Mouse (Mus musculus) embryonic facial prominence, embryonic 14.5 days (tissue): ENCODE data around the gene Klhl29. TPM values are rescaled to one million over a fixed set of nuclear protein-coding genes. Genes with fewer than 3 reads are reported as not detected.
A peak's percentile ranks its signal among the peaks of the same experiment; 100 is the strongest.

Source experiments
- ATAC-seq: fragments of 200-750 bp; cut with Nextera tagmentation; 2 replicates; pipeline ENCODE4 v1.8.0; 2017; ENCODE audit warnings: low read depth, moderate number of reproducible peaks, moderate TSS enrichment
- DNase-seq: peaks from one replicate; pipeline ENCODE4 v3.0.0-alpha.2; 2015; ENCODE audit warnings: low spot score
- H3K27ac ChIP-seq: fragments of 300-500 bp; sonication (generic); replicated peaks from 2 replicates; pipeline ENCODE4 v1.5.1; 2014; ENCODE audit warnings: low read depth, mild to moderate bottlenecking, low read length, moderate library complexity
- H3K27me3 ChIP-seq: fragments of 300-500 bp; sonication (generic); replicated peaks from 2 replicates; pipeline ENCODE4 v1.6.1; 2014; ENCODE audit warnings: low read length; ENCODE audit not compliant: control insufficient read depth, insufficient read depth
- H3K36me3 ChIP-seq: fragments of 300-500 bp; sonication (generic); 2 replicates; pipeline ENCODE4 v1.6.1; 2014; ENCODE audit warnings: low read length, mixed read lengths; ENCODE audit not compliant: control insufficient read depth, insufficient read depth
- H3K4me1 ChIP-seq: fragments of 300-500 bp; sonication (generic); 2 replicates; pipeline ENCODE4 v1.6.1; 2014; ENCODE audit warnings: antibody characterized with exemption, low read length; ENCODE audit not compliant: control insufficient read depth, insufficient read depth
- H3K4me2 ChIP-seq: fragments of 300-500 bp; sonication (generic); 2 replicates; pipeline ENCODE4 v1.6.1; 2014; ENCODE audit warnings: low read depth, mild to moderate bottlenecking, low read length, moderate library complexity, mixed read lengths
- H3K4me3 ChIP-seq: fragments of 300-500 bp; sonication (generic); 2 replicates; pipeline ENCODE4 v1.5.1; 2014; ENCODE audit warnings: low read depth, mild to moderate bottlenecking, low read length
- H3K9ac ChIP-seq: fragments of 300-500 bp; sonication (generic); 2 replicates; pipeline ENCODE4 v1.6.1; 2014; ENCODE audit warnings: low read depth, mild to moderate bottlenecking, low read length, moderate library complexity, mixed read lengths
- H3K9me3 ChIP-seq: fragments of 300-500 bp; sonication (generic); 2 replicates; pipeline ENCODE4 v1.6.1; 2016; ENCODE audit warnings: low read length; ENCODE audit not compliant: control insufficient read depth
- WGBS: fragments of 180-500 bp; shearing (Covaris S2); extraction: QIAGEN DNeasy Blood & Tissue Kit; methylation state at CpG from one replicate; pipeline ENCODE4 v1.1.7; 2014; 5-methylcytosine and 5-hydroxymethylcytosine counted together
- polyA plus RNA-seq: library from polyadenylated mRNA; unstranded; fragments of >200 nt; fragmentation: Nextera tagmentation; extraction: Ambion mirVana; gene quantifications from 2 replicates; pipeline ENCODE4 v1.2.1, GENCODE M21; 2014

Klhl29 gene
- polyA plus RNA-seq, 1 experiment from 2014 or later: 3.6 TPM

- H3K4me2 ChIP-seq: no peak overlapping the region
- no peak overlapping the region for H3K4me3 ChIP-seq
- no peaks in the 10 kb centered on the region for H3K36me3 ChIP-seq
- no peak overlapping the region for H3K9ac ChIP-seq
- no peak overlapping the region for H3K27ac ChIP-seq
- H3K4me1 ChIP-seq: no peaks in the 10 kb centered on the region
- no peaks in the 10 kb centered on the region for H3K9me3 ChIP-seq
- H3K27me3 ChIP-seq: no peaks in the 10 kb centered on the region
- 56% methylated on average over 5 of the region's 5 CpGs for WGBS
- ATAC-seq (no peak), DNase-seq (no peak)
Observed at GRCm38 (mm10) chr12:5176716-5177341, 198.7 kb downstream of the Klhl29 start.

- DNase-seq (no peak), ATAC-seq (peak; percentile 76)
- no peak overlapping the region for H3K4me2 ChIP-seq
- no peaks in the 10 kb centered on the region for H3K9me3 ChIP-seq
- no peak overlapping the region for H3K27ac ChIP-seq
- H3K4me1 ChIP-seq: no peaks in the 10 kb centered on the region
- H3K4me3 ChIP-seq: no peak overlapping the region
- no peaks in the 10 kb centered on the region for H3K36me3 ChIP-seq
- WGBS: 32% methylated on average over 6 of the region's 6 CpGs
- H3K9ac ChIP-seq: no peak overlapping the region
- H3K27me3 ChIP-seq: no peaks in the 10 kb centered on the region
Observed at GRCm38 (mm10) chr12:5166141-5166540, 209.3 kb downstream of the Klhl29 start.

- H3K36me3 ChIP-seq: no peaks in the 10 kb centered on the region
- ATAC-seq: no peak
- WGBS: 63% methylated on average over 9 of the region's 9 CpGs
Observed at GRCm38 (mm10) chr12:5165411-5165810, 210.1 kb downstream of the Klhl29 start.

DNA sequence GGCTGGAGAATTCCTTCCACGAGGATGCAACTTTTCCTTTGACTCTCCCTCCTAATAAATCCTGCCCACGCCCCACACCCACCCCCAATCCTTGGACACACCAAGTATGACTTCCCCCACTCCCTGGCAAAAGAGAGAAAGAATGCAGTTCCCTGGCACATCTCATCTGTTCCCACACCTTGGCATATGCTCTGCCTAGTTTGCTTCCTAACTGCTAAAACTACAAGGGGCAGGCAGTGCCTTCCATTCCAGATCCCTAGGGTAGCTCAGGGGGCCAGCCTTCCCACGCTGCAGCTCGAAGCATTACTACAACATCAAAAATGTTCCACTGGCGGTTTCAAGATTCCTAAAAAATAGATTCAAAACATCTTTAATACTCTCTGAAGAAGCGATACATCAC, 212.8 kb downstream of the Klhl29 start:
- Histone ChIP-seq H3K27ac (0 out of 2 replicates have a peak overlapping the region, but pooled peaks have one; percentile 7), H3K4me1 (no peaks in the 10 kb centered on the region), H3K36me3 (no peaks in the 10 kb centered on the region), H3K4me2 (no peak overlapping the region), H3K27me3 (no peaks in the 10 kb centered on the region), H3K9ac (no peak overlapping the region), H3K4me3 (no peak overlapping the region), H3K9me3 (no peaks in the 10 kb centered on the region)
- ATAC-seq (no peak), DNase-seq (peak; percentile 36)
- 59% methylated on average over 6 of the region's 6 CpGs for WGBS

More at GRCm38 (mm10) chr12:5165411-5165810, 210.1 kb downstream of the Klhl29 start:
- Histone ChIP-seq H3K9ac (no peak overlapping the region), H3K27me3 (no peaks in the 10 kb centered on the region), H3K4me3 (no peak overlapping the region), H3K4me2 (no peak overlapping the region), H3K27ac (no peak overlapping the region), H3K4me1 (no peaks in the 10 kb centered on the region), H3K9me3 (no peaks in the 10 kb centered on the region)
- no peak for DNase-seq

- DNase-seq (no peak), ATAC-seq (no peak)
- Histone ChIP-seq H3K9me3 (no peaks in the 10 kb centered on the region), H3K27ac (no peak overlapping the region), H3K9ac (no peak overlapping the region), H3K4me1 (peaks cover 4% of the 10 kb centered on the region; the same call in 1 of the 2 replicates), H3K4me2 (no peak overlapping the region), H3K4me3 (no peak overlapping the region), H3K27me3 (no peaks in the 10 kb centered on the region), H3K36me3 (no peaks in the 10 kb centered on the region)
- WGBS: 91% methylated on average over 4 of the region's 4 CpGs
Observed at GRCm38 (mm10) chr12:5161631-5162030, 213.9 kb downstream of the Klhl29 start.

- ATAC-seq (no peak), DNase-seq (no peak)
- 79% methylated on average over 5 of the region's 5 CpGs for WGBS
- Histone ChIP-seq H3K4me3 (no peak overlapping the region), H3K9ac (no peak overlapping the region), H3K9me3 (no peaks in the 10 kb centered on the region), H3K27ac (no peak overlapping the region), H3K4me1 (peaks cover 10% of the 10 kb centered on the region; the same call in 1 of the 2 replicates), H3K27me3 (no peaks in the 10 kb centered on the region), H3K4me2 (no peak overlapping the region), H3K36me3 (no peaks in the 10 kb centered on the region)
Observed at GRCm38 (mm10) chr12:5157931-5158481, 217.5 kb downstream of the Klhl29 start.

DNA sequence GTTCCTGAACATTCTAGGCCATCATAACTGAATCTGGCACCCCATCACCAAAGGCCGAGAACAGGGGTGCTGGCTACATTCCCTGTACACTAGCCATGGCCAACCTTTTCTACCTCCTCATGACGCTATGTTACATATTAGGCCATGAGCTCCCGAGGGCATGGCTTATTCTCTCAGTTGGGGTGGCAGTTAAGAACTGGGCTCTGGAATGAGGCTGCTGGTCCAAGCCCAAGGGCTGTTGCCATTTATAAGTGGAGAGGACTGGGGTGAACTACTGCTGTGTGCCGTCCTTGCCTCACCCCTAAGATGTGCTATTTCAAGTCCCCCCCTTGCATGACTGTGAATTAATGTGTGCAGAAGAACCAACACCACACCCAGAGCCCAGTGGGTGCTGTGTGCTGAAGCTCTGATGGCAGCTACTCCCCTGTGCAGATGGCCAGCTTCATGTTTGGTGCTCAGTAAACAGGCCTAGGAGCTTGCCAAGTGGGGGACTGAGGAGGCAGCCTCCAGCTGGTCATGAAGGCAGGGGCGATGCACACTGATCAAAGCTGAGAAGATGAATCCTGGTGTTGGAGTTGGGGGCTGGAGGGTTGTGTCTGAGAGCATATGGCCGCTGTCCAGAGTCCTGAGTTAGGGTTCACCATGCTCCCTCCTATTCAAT, 218.3 kb downstream of the Klhl29 start:
- Histone ChIP-seq H3K9ac (no peak overlapping the region), H3K27me3 (no peaks in the 10 kb centered on the region), H3K27ac (no peak overlapping the region), H3K4me3 (no peak overlapping the region), H3K9me3 (no peaks in the 10 kb centered on the region), H3K4me1 (peaks cover 10% of the 10 kb centered on the region; the same call in 1 of the 2 replicates), H3K4me2 (no peak overlapping the region), H3K36me3 (no peaks in the 10 kb centered on the region)
- 64% methylated on average over 6 of the region's 6 CpGs for WGBS
- DNase-seq (no peak), ATAC-seq (no peak)

- H3K27me3 ChIP-seq: no peaks in the 10 kb centered on the region
- H3K9me3 ChIP-seq: no peaks in the 10 kb centered on the region
- ATAC-seq: no peak
- H3K4me2 ChIP-seq: no peak overlapping the region
- H3K4me3 ChIP-seq: no peak overlapping the region
- WGBS: 54% methylated on average over 3 of the region's 3 CpGs
- no peaks in the 10 kb centered on the region for H3K36me3 ChIP-seq
- no peak overlapping the region for H3K27ac ChIP-seq
- DNase-seq: no peak
- H3K9ac ChIP-seq: no peak overlapping the region
- peaks cover 15% of the 10 kb centered on the region; the same call in 1 of the 2 replicates for H3K4me1 ChIP-seq
Observed at GRCm38 (mm10) chr12:5155177-5155576, 220.3 kb downstream of the Klhl29 start.
